Mouse (Mus musculus) thymus, postnatal 14 days (tissue): ENCODE measurements around the gene Astn2.

Experiments
- DNase-seq: peaks from one replicate; pipeline ENCODE4 v3.0.0; 2021

Astn2 gene

DNA sequence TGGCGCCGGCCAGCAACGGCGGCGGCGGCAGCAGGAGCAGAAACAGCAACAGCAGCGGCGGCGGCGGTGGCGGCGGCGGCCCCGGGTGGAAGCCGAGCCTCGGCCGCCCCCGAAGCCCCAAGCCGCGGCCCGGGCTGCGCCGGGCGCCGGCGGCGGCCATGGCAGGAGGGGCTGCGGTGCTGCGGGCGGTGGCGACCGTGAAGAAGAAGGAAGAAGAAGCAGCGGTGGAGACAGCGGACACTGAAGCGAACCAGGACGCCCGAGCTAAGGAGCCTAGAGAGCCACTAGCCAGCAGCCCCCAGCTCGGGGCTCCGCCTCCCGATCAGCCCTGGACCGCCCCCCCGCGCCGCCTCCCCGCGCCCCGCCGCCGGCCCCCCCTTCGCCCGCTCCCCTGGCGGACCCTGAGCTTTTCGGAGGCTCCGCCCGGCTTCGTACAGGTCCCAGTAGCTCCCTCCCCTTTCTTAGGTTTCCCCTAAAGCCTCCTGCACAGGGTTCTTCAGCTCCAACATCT, at the start of gene Astn2:
Gene Astn2 (minus strand): TSS at position 411 of the 511 bp plus-strand sequence.
- no peak for DNase-seq

DNA sequence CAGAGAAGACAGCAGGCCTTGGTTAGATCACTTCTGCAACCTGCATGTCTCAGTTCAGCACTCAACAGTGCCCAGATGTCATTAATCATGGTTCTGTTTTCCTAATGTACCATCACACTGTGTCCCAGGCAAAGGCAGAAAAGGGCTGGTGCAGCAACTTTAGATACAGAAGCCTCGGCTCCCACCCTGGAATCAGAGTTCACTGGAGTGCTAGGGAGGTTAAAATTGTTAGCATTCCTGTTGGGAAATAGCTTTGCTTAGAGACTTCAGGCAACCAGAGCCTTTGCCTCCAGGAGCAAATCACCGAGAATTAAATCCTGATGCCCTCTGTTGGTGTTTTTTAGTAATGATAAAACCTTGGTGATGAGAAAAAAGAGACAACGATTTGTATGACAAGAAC, 45.7 kb upstream of the Astn2 start:
- no peak for DNase-seq

DNA sequence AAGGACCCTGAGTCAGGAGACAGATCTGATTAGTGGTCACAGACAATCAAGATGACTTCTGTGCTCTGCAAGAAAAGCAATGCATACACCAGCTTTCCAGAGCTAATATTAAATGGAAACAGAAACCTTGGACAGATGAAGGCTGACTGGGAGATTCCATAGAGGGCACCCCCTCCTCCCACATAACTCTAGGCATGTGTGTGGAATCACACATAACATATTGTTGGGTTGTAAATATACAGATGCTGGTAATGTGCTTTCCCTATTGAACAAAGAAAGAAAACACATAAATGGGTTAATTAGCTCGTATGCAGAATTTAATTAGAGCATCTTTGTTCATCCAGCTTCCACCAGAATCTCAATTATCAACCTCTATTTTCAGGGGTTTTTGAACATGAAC, 26.8 kb upstream of the Astn2 start:
- DNase-seq = no peak

DNA sequence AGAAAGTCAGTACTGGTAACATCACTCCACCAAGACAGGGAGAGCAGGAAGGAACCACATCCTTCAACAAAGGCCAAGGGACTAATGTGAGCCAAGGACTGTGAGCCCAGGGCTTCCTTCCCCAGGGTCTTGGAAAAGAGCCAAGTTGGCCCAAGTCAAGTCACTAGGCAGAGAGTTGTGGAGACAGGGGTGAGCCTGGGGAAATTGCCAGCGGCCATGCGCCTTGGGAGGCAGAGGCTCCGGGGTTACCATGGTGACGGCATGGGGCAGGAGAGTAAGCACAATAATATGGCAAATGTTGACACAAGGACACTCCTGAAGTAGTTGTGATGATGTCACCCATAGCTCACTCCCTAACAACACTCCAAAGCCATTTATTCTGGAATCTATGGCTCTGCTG, 21.4 kb upstream of the Astn2 start:
- no peak for DNase-seq

DNA sequence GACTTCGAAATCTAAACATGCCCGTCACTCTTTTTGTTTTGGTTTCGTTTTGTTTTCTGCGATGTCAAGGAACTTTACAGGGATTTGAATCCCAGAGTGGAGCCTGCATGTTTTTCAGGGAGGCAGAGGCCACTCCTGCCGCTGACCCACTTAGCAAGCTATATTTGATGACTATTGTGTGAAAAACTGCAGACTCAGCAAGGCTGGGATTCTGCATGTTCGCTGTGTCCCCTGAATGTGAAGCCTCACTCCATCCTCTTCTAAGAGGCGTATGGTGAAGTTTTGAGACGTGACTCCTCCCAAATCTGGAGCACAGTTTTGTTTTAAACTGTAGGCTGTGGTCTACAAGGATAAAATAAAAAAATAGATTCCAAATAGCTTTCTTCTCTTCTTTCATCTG, 10.4 kb upstream of the Astn2 start:
- DNase-seq = no peak

DNA sequence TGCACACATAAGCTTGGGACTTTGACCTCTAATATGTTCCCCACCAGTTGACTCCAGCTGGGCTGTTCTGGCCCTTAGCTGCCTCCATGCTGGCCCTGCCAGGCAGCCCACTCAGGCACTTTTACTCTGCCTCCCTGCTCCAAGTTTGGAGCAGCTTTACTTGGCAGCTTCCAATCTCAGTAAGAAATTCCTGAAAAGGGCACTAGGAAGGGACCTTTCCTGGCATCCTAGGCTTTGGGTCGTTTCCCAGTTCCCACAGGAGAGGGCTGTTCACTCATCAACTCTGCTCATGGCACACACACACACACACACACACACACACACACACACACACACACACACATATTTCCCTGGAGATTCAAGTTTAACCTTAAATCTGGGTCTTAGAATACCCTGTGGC, 675 bp upstream of the Astn2 start:
- no peak for DNase-seq

DNA sequence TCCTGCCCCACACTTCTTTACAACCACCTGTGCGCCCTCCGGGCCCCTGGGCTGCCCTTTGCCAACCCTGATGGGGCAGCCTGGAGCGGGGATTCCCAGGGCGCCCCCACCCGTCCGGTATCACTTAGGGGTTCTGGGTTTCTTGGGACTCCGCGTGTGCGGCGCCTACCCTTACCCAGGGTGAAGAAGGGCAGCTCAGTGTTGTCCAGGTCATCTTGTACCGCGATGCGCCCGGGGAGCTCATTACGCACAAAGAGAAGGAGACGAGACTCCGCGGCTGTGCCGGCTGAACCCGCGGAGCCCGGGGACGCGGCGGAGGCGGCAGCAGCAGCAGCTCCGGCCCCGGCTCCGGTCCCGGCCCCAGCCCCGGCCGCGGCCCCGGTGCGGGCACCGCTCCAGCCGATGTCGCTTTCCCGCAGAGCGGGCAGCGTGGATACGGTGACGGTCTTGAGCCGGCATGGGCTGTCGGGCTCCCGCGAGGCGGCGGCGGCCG, 657 bp downstream of the Astn2 start:
- DNase-seq = no peak

DNA sequence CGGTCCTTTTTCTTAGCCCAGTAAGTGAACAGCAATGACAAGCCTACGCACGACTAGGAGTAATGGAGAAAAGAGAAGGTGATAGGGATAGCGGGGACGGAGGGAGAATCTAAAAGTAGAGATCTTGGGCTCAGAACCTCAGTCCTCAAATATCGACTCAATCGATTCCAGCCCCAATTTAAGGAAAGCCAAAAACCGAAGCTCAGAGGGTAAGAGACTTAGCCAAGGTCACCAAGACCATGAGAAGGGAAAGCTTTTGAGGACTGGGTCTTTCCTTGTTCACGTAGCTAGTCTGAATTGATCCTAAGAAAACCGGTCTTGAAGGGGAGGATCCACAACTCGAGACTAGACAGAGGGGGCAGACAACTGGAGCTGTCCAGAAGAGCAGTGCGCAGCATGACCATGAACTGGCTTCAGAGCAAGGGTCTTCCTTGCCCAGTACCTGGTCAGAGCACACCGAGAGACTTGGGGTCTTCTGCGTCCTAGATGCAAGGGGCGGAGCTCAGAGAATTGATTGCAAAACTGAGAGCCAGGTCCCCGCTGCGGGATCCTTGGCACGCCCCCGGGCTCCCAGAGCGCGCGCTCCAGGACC, 1.2 kb downstream of the Astn2 start:
- no peak for DNase-seq

DNA sequence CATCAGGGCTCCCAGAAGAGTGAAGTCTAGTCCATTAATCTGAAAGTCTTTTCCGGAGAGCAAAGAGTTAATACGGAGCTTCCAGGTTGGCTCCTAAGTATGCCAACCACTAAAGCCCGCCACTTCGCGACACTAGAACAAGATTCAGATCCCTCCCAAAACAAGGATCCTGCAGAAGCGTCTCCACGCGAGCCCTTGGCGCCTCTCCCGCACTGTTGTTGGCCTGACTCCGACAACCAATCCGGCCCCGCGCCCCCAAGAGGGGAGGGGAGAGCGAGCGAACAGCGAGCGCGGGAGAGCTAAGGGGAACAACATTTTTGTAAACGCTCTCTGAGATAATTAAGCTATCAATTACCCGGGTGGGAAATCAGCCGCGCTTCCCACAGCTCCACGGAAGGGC, 1.8 kb downstream of the Astn2 start:
- DNase-seq = no peak

DNA sequence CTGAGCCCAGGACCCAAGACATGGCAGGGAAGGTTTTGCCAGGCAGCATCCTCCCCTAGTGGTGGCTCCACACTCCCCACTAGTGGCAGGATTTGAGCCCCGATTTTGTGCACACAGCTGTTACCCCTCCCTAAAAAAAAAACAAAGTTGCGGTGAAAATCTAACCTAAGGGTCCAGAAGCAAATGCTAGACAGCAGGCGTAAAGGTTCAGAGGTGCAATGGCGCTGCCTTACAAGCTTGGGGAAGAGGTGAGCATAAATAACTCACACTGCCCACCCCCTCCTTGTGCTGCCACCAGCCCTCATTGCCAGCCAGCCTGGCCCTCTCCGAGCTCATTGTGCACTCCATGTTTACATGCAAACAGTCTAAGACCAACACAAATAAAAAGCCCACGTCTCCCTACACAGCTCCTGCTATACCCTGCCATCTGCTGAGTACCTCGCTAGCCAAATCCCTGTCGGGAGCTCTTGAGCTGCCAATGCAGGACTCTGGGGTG, 3.2 kb downstream of the Astn2 start:
- DNase-seq = no peak

DNA sequence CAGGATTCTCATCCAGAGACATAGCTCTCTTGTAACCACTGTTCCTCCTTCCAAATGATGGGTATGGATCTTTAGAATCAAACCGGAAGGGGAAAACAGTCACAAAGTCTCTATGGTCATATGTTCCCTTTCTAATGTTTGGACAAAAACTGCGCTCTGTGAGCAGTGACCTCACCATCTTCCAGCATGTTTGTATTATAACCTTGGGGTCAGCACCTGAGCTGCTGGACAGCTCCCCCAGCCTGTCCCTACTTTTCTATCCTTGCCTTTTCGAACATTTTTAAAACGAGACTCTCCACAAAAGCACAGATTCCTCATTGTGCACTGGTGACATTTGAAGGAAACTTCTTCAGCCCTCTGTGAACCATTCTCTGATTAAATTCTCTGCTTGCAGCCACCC, 5.3 kb downstream of the Astn2 start:
- DNase-seq = no peak

DNA sequence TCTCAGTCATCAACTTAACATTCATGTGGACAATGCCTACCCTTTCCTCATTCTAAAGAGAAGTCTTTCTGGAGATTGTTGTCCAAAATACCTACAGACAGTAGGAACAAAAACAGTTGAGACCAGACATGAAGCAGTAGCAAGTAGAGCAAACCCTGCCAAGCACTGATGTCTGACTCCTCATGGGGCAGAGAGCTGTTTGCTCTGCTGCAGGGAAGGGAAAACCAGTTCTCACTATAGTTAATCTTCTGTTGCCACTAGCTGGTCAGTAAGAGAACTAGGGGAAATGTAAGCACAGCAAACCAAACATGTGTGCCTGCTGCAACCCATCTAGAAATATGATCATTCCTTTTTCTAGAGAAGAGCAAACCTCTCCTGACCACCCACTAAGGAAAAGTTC, 7.2 kb downstream of the Astn2 start:
- DNase-seq = no peak

DNA sequence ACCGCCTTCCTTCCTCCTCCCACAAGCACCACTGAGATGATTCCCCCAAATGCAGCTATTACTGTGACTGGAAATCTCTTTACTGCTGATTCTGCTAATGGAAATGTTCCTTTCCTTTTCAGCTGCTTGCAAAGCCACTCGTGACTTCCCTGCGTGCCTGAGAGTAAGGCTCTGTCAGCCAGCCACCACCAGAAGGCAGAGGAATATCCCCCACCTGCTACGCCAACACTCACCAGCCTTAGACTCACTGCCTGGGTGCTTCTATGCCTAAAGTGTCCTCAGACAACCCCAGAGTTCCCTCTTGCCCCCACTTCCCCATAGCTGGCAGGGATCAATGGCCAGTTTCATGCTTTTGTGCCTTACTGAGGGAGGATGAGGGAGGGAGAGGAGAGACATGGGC, 11.1 kb downstream of the Astn2 start:
- no peak for DNase-seq

DNA sequence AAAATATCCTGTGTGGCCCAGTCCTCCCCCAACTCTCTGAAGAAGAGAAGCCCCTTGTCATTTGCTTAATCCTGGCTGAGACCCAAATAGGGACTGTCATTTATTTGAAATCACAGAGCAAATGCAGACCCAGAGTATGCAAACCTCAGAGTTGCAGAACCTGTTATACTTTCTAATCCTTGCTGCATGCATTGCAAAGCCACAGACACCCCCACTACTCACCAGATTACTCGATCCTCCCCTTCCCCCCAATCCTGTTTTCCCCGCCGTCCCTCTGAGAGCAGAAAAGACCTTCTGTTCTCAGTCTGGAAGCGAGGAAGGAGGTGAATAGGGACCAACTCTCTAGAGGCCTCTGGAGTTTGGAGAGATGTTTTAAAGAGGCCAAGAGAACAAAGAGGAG, 13.9 kb downstream of the Astn2 start:
- no peak for DNase-seq

DNA sequence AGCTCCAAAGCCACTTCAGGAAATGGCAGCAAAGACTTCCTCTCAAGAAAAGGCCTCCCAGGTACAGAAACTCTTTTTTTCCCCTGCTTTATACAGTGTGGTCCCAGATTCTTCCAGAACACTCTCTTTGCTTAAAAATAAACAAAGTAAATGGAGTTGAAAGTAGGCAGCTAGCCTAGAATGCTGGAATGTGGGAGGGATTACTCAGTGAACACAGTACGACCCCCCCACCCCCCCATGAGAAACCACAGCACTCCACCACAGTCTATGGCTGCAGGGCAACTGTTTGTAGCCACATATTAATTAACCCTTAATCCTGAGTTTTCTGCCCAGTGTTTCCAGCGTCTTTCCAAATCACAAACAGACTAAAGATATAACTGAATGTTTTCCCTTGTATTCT, 25.8 kb downstream of the Astn2 start:
- no peak for DNase-seq

DNA sequence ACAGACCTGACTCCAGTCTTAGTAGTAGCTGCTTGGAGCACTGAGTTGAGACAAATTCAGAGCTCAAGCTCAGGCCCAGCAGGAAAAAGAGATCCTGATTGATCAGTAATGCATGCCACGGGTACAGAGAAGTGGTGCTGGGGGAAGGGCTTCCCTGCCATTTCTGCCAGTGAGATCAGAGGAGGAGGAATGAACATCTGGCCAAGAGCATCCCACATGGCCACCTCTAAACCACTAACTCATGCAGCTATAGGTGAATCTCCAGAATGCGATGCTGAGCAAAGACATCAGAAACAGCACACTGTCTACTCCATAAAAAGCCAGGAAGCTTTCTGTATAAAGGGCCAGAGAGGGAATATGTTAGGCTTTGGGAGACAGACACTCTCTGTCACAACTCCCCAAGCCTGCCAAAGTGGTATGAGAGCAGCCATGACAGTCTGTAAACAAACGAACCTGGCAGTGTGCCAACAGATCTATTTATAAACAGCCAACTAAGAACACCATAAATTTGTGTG, 33.8 kb downstream of the Astn2 start:
- DNase-seq = no peak

DNA sequence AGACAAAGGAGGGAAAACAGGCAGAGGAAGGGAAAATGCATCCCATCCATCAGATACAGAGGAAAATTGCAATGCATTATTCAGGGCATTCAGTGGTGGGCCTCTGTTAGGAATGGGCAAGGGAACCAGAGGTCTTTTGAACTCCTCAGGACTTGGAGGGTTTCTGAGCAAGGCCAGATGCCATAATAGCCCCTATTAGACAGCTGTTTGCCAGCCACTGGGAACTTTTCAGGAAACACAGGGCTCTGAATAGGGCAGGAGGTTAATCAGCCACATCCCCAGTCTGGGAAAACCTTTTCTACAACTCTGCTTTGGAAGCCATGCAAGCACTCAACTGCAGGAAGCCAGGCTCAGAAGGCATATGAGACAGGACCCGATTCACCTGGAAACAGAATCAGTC, 38.9 kb downstream of the Astn2 start:
- DNase-seq = no peak

DNA sequence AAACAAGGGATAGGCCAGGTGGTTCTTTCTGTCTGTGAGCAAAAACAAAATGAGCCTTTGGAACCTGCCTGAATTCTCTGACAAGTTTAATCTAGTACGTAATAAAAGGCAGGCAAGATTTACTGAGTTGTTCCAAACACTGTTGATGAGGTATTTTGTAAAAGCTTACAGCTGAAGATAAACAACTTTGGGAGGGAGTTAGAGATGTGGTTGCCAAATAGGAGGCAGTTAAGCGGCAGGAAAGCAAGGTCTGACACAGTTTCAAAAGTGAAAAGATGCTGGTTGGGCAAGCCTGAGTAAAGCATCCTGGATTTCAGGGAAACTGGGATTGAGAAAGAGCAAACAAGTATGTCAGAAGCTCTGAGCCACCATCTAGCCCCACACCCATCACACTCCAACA, 59.8 kb downstream of the Astn2 start:
- no peak for DNase-seq

DNA sequence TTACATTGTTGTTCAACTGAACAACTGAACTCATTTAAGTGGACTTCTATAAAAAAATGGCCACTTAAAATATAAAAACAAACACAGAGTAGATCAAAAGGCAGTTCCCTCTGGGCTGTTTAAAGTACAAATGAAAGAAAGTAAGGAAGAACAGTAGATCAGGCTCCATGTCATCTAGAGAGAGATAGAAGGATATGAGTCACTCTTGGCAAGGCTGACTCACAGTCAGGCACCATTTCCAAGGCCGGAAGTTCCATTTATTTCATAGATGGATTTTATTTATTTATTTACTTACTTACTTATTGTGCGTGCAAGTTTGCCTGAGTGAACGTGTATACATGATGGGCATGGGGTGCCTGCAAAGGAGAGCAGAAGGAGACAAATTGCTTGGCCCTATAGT, 67.0 kb downstream of the Astn2 start:
- DNase-seq = no peak

DNA sequence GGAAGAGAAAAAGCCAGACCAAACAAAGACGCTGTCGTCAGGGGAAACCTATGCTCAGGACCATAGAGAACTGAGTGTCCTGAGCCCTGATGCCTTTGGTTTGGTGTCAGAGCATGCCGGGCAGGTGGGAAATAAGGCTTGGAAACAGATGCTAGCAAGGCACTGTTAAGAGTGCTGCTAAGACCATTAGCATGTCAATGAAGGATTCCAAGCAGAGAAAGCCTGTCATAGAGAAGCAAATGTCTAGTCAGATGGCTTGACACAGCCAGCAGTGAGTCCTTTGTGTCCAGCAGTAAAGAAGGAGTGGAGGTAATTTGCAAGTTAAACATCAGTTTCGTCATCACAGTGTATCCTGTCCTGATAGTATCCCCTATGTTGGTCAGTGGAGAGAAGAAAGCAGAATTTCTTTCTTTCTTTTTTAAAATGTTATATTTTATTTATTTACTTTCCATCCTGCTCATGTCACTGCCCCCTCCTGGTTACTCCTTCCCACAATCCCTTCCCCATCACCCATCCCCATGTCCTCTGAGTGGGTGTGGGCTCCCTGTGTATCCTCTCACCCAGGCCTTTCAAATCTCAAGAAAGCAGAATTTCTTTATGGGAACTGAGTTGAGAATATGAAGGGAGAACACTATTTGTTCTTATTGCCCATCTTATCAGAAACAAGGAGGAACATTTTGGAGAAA, 73.7 kb downstream of the Astn2 start:
- DNase-seq = no peak

DNA sequence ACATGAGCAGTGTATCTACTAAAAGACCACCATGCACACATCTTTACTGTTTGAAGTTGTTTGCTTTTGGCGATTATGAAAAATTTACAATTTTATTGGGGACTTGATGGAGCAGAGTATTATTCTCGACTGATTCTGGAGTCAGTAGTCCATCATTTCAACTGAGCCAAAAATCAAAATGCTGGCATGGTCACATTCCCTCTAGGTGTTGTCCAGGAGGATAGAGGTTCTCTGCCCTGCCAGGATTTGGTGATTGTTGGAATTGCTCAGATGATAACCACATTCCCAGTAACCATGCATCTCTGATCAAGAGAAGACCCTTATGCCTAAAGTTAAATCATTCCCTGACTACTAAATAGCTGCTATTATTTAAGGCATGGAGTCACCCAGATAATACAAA, 83.4 kb downstream of the Astn2 start:
- DNase-seq = no peak

DNA sequence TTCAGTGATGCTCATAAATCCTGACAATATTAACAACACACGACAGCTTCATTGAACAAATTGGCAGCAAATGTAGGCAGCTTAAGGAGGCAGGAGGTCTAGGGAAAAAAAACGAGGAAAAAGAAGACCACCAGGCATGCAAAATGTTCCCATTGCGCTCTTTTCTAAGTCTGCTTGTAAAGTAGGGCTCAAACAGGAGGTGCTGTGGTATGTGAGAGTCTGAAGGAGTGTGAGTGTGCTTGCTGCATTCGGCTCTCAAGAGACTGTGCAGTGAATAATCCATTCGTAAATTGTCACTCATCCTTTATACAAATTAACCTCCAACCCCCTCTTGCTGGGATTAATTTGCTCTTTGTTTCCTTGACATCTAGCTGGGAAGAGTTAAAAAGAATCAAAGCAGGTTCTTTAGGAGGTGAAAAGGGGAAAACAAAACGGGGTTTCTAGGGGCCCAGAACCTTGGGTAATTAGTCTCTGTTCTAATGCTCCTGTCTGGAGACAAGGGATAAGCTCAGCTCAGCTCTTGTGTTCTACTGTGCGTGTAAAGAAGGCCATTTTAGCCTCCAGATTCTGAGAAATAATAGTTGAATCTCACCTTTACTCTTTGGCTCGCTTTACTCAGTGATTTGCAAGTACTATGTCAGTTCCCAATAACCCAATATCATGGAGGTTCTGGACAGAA, 89.5 kb downstream of the Astn2 start:
- DNase-seq = no peak

DNA sequence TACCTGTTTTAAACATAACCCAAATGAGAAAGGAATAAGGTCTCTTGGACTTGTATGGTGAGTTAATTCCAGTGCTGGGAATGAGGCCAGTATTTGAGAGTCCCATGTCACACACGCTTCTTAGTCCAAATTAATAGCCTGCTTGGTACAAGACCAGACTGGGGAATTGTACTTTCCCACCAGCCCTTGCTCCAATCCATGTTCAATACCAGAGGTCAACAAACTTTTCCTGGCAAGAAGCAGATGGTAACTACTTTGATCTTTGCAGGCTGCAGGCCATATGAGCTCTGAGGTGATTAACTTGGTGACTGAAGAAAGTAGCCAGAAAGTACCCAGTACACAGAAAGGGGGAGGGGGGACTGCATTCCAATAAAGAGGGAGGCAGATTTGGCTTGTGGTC, 91.7 kb downstream of the Astn2 start:
- DNase-seq = no peak
